Mouse (Mus musculus): Measurements from ENCODE around the gene Iqcm.

DNA sequence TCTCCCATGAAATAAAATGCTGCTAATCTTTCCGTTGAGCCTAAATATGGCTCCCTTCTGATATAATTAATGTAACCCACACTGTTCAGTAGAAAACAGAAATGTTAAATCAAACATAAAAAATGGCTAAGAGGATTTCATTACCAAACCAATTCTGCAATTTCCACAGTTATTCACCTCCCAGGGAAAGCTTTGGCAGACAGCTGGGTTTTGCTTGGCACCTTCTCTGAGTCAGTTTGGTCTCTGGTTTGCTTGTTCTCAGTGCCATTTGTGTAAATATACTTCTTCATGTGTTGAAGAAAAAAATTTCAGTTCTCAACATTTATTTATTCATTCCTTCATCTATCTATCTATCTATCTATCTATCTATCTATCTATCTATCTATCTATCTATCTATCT, 28.3 kb downstream of the Iqcm start:
- TF ChIP-seq CTCF (IDR thresholded peaks at IDR 0.05; ENCODE audit: control insufficient read depth, insufficient read depth, insufficient replicate concordance, low read depth, low read length) (no peak), POLR2A (IDR thresholded peaks at IDR 0.05; ENCODE audit: control insufficient read depth, low read depth, low read length) (no peak)

Measured in testis, adult 2 months (tissue).